Mouse (Mus musculus): Measurements from ENCODE around the gene Fam173a.

Fam173a gene

GRCm38 (mm10) chr17:25830200-25830753 is 37.6 kb upstream of the Fam173a start:
- in situ Hi-C loops (cut with MboI; ENCODE audit: low pct_unique_long_range_greater_than_20kb in 1 of 2, low sequenced_read_pairs in 2 of 2, unreplicated experiment in 1 of 2): no loop called here

- in situ Hi-C loops (cut with MboI; ENCODE audit: low pct_unique_long_range_greater_than_20kb in 1 of 2, low sequenced_read_pairs in 2 of 2, unreplicated experiment in 1 of 2): no loop called here
Observed at GRCm38 (mm10) chr17:25829558-25830017, 36.9 kb upstream of the Fam173a start.

GRCm38 (mm10) chr17:25828712-25829557 is 36.2 kb upstream of the Fam173a start, which contains the start of gene Jmjd8:
Gene Jmjd8, plus strand, starts transcription at chr17:25828867.
- in situ Hi-C loops (cut with MboI; ENCODE audit: low pct_unique_long_range_greater_than_20kb in 1 of 2, low sequenced_read_pairs in 2 of 2, unreplicated experiment in 1 of 2): no loop called here

- in situ Hi-C loops (cut with MboI; ENCODE audit: low pct_unique_long_range_greater_than_20kb in 1 of 2, low sequenced_read_pairs in 2 of 2, unreplicated experiment in 1 of 2): no loop called here
Observed at GRCm38 (mm10) chr17:25828223-25828594, 35.5 kb upstream of the Fam173a start.

GRCm38 (mm10) chr17:25827546-25828222 is 35.0 kb upstream of the Fam173a start:
- in situ Hi-C loops (cut with MboI; ENCODE audit: low pct_unique_long_range_greater_than_20kb in 1 of 2, low sequenced_read_pairs in 2 of 2, unreplicated experiment in 1 of 2): no loop called here

- in situ Hi-C loops (cut with MboI; ENCODE audit: low pct_unique_long_range_greater_than_20kb in 1 of 2, low sequenced_read_pairs in 2 of 2, unreplicated experiment in 1 of 2): no loop called here
Observed at GRCm38 (mm10) chr17:25827011-25827410, 34.3 kb upstream of the Fam173a start.

- in situ Hi-C loops (cut with MboI; ENCODE audit: low pct_unique_long_range_greater_than_20kb in 1 of 2, low sequenced_read_pairs in 2 of 2, unreplicated experiment in 1 of 2): no loop called here
Observed at GRCm38 (mm10) chr17:25825984-25826570, 33.4 kb upstream of the Fam173a start.

- in situ Hi-C loops (cut with MboI; ENCODE audit: low pct_unique_long_range_greater_than_20kb in 1 of 2, low sequenced_read_pairs in 2 of 2, unreplicated experiment in 1 of 2): no loop called here
Observed at GRCm38 (mm10) chr17:25825311-25825710, 32.6 kb upstream of the Fam173a start.

GRCm38 (mm10) chr17:25824362-25825142 is 31.9 kb upstream of the Fam173a start:
- in situ Hi-C loops (cut with MboI; ENCODE audit: low pct_unique_long_range_greater_than_20kb in 1 of 2, low sequenced_read_pairs in 2 of 2, unreplicated experiment in 1 of 2): no loop called here

- in situ Hi-C loops (cut with MboI; ENCODE audit: low pct_unique_long_range_greater_than_20kb in 1 of 2, low sequenced_read_pairs in 2 of 2, unreplicated experiment in 1 of 2): no loop called here
Observed at GRCm38 (mm10) chr17:25823452-25823851, 30.8 kb upstream of the Fam173a start, which contains the start of gene Wdr24. Gene Wdr24, plus strand, starts transcription at chr17:25823627.

- in situ Hi-C loops (cut with MboI; ENCODE audit: low pct_unique_long_range_greater_than_20kb in 1 of 2, low sequenced_read_pairs in 2 of 2, unreplicated experiment in 1 of 2): no loop called here
Observed at GRCm38 (mm10) chr17:25818851-25819780, 26.4 kb upstream of the Fam173a start.

- in situ Hi-C loops (cut with MboI; ENCODE audit: low pct_unique_long_range_greater_than_20kb in 1 of 2, low sequenced_read_pairs in 2 of 2, unreplicated experiment in 1 of 2): no loop called here
Observed at GRCm38 (mm10) chr17:25817662-25818061, 25.0 kb upstream of the Fam173a start.

- in situ Hi-C loops (cut with MboI; ENCODE audit: low pct_unique_long_range_greater_than_20kb in 1 of 2, low sequenced_read_pairs in 2 of 2, unreplicated experiment in 1 of 2): no loop called here
Observed at GRCm38 (mm10) chr17:25813471-25813870, 20.8 kb upstream of the Fam173a start.

GRCm38 (mm10) chr17:25810890-25811289 is 18.2 kb upstream of the Fam173a start:
- in situ Hi-C loops (cut with MboI; ENCODE audit: low pct_unique_long_range_greater_than_20kb in 1 of 2, low sequenced_read_pairs in 2 of 2, unreplicated experiment in 1 of 2): no loop called here

- in situ Hi-C loops (cut with MboI; ENCODE audit: low pct_unique_long_range_greater_than_20kb in 1 of 2, low sequenced_read_pairs in 2 of 2, unreplicated experiment in 1 of 2): loop anchor here in 1 of 2 experiments (10.0 kb wide), 1 partner anchor 105 kb away; no protein-coding TSS in a partner anchor
Observed at GRCm38 (mm10) chr17:25809606-25810340, 17.1 kb upstream of the Fam173a start.

- in situ Hi-C loops (cut with MboI; ENCODE audit: low pct_unique_long_range_greater_than_20kb in 1 of 2, low sequenced_read_pairs in 2 of 2, unreplicated experiment in 1 of 2): loop anchor here in 1 of 2 experiments (10.0 kb wide), 1 partner anchor 104 kb away; no protein-coding TSS in a partner anchor
Observed at GRCm38 (mm10) chr17:25808789-25809605, 16.3 kb upstream of the Fam173a start, which contains the start of gene Fbxl16. Gene Fbxl16, plus strand, starts transcription at chr17:25809085.
